ENCODE assay signal across 9 mouse cellular contexts in genomic region chr1:75344291-75345035, GRCm38 (mm10). TPM values are rescaled to one million over a fixed set of nuclear protein-coding genes. Genes with fewer than 3 reads are reported as not detected.
DNase-seq lines count a peak whose midpoint lies in the region; ATAC-seq and TF ChIP-seq lines count a peak whose summit lies in the region.
"Had no signal": no experiment of that assay in that cellular context is flagged by ENCODE, and none has a peak within 500 bp of the region (broad histone marks: within the 10 kb centered on the region; RNA-seq: fewer than 3 reads in every experiment).

No protein-coding gene starts in this region.

- no peak overlapping the region for H3K27ac ChIP-seq in forebrain, embryonic 11.5 days (ENCODE audit: low read depth, low read length)
- H3K27ac ChIP-seq in hindbrain, embryonic 15.5 days (replicated peaks) = no peak overlapping the region
- H3K27ac ChIP-seq in liver, embryonic 13.5 days = peak overlapping the region; percentile 43; the same call in 1 of the 2 replicates

- ATAC-seq in forebrain, embryonic 11.5 days (replicated peaks; ENCODE audit: low FRiP score) = peak; percentile 65
- ATAC-seq in hindbrain, embryonic 15.5 days (ENCODE audit: low FRiP score, low read depth) = peak; percentile 19; the same call in 1 of the 2 replicates
- ATAC-seq in liver, embryonic 13.5 days (ENCODE audit: low read depth) = no peak

- no peak for TF ChIP-seq CTCF in brain, embryonic 14.5 days (IDR thresholded peaks at IDR 0.05; ENCODE audit: borderline replicate concordance, extremely low read depth, insufficient read depth, insufficient read length)

- no peak for TF ChIP-seq POLR2A in brain, embryonic 14.5 days (IDR thresholded peaks at IDR 0.05; ENCODE audit: borderline replicate concordance, extremely low read depth, insufficient read depth, insufficient read length, poor library complexity, severe bottlenecking)

- H3K9ac ChIP-seq in forebrain, embryonic 11.5 days (ENCODE audit: low read length) = 0 out of 2 replicates have a peak overlapping the region, but pooled peaks have one; percentile 4
- no peak overlapping the region for H3K9ac ChIP-seq in hindbrain, embryonic 15.5 days
- H3K9ac ChIP-seq in liver, embryonic 13.5 days = no peak overlapping the region

- peak overlapping the region; percentile 31; the same call in 1 of the 2 replicates for H3K4me2 ChIP-seq in forebrain, embryonic 11.5 days (ENCODE audit: low read depth, low read length, severe bottlenecking)
- H3K4me2 ChIP-seq in hindbrain, embryonic 15.5 days = no peak overlapping the region
- no peak overlapping the region for H3K4me2 ChIP-seq in liver, embryonic 13.5 days

- WGBS in forebrain, embryonic 11.5 days = 2% methylated on average over 15 of the region's 15 CpGs
- 4% methylated on average over 15 of the region's 15 CpGs for WGBS in hindbrain, embryonic 15.5 days
- 12% methylated on average over 15 of the region's 15 CpGs for WGBS in liver, embryonic 13.5 days (ENCODE audit: insufficient replicate concordance)

- peaks cover 10% of the 10 kb centered on the region for H3K4me1 ChIP-seq in forebrain, embryonic 11.5 days (replicated peaks; ENCODE audit: control insufficient read depth, insufficient read depth, low read length)
- peaks cover 14% of the 10 kb centered on the region for H3K4me1 ChIP-seq in hindbrain, embryonic 15.5 days (replicated peaks)
- peaks cover 7% of the 10 kb centered on the region; the same call in 1 of the 2 replicates for H3K4me1 ChIP-seq in liver, embryonic 13.5 days (replicated peaks)

- no peaks in the 10 kb centered on the region for H3K36me3 ChIP-seq in forebrain, embryonic 11.5 days (ENCODE audit: control insufficient read depth, insufficient read depth, low read length)
- no peaks in the 10 kb centered on the region for H3K36me3 ChIP-seq in hindbrain, embryonic 15.5 days
- H3K36me3 ChIP-seq in liver, embryonic 13.5 days = no peaks in the 10 kb centered on the region

- peak; percentile 52 for DNase-seq in brain, embryonic 14.5 days (ENCODE audit: low read depth)
- DNase-seq in forebrain, embryonic 11.5 days (ENCODE audit: low spot score) = peak; percentile 64
- no peak for DNase-seq in liver, embryonic 13.5 days
- DNase-seq in cerebellum, adult 9-10 months = no peak
- no peak for DNase-seq in urinary bladder, postnatal 36 days (ENCODE audit: low spot score in 2 of 2)
- no peak for DNase-seq in adrenal gland, adult 2 months
- no peak for DNase-seq in layer of hippocampus, adult 9-11 months

- no peak overlapping the region for H3K4me3 ChIP-seq in forebrain, embryonic 11.5 days (ENCODE audit: low read depth, low read length)
- H3K4me3 ChIP-seq in hindbrain, embryonic 15.5 days = no peak overlapping the region
- H3K4me3 ChIP-seq in liver, embryonic 13.5 days (replicated peaks) = no peak overlapping the region

- H3K27me3 ChIP-seq in forebrain, embryonic 11.5 days (ENCODE audit: control insufficient read depth, insufficient read depth, low read length) = no peaks in the 10 kb centered on the region; the same call in 1 of the 2 replicates
- H3K27me3 ChIP-seq in hindbrain, embryonic 15.5 days = no peaks in the 10 kb centered on the region
- peaks cover 52% of the 10 kb centered on the region for H3K27me3 ChIP-seq in liver, embryonic 13.5 days

- H3K9me3 ChIP-seq in forebrain, embryonic 11.5 days (ENCODE audit: control insufficient read depth, low read length) = no peaks in the 10 kb centered on the region
- no peaks in the 10 kb centered on the region for H3K9me3 ChIP-seq in hindbrain, embryonic 15.5 days
- no peaks in the 10 kb centered on the region for H3K9me3 ChIP-seq in liver, embryonic 13.5 days (replicated peaks)

RNA-seq across cellular contexts. Expression of gene Des, which starts 15.7 kb away (rescaled TPM):
- polyA plus RNA-seq in brain, embryonic 14.5 days (2012; rRNA removed) = 1.0 and 1.4 TPM in 2 replicates
- polyA plus RNA-seq in forebrain, embryonic 11.5 days (2014; fragmentation: Nextera tagmentation; extraction: Ambion mirVana) = 0.86 and 1.5 TPM in 2 replicates
- 1.1 and 1.7 TPM in 2 replicates for polyA plus RNA-seq in hindbrain, embryonic 15.5 days (2015; fragmentation: Nextera tagmentation; extraction: Ambion mirVana)
- 5.0 and 5.1 TPM in 2 replicates for polyA plus RNA-seq in liver, embryonic 13.5 days (2015; fragmentation: Nextera tagmentation; extraction: Ambion mirVana)
- 10 to 100 TPM; 16.6 to 31.8 TPM for total RNA-seq in adrenal gland, adult 2 months (2021)
- 17.2 and 18.6 TPM in 2 replicates for polyA plus RNA-seq in adrenal gland, adult 2 months (2012; rRNA removed)
- total RNA-seq: neutrophil, adult 5-6 weeks had no signal

RNA-seq across cellular contexts. Expression of gene Dnpep, which starts 26.7 kb away (rescaled TPM):
- 140 and 189 TPM in 2 replicates for polyA plus RNA-seq in brain, embryonic 14.5 days (2012; rRNA removed)
- polyA plus RNA-seq in forebrain, embryonic 11.5 days (2014; fragmentation: Nextera tagmentation; extraction: Ambion mirVana) = 125 and 129 TPM in 2 replicates
- polyA plus RNA-seq in hindbrain, embryonic 15.5 days (2015; fragmentation: Nextera tagmentation; extraction: Ambion mirVana) = 140 and 145 TPM in 2 replicates
- polyA plus RNA-seq in liver, embryonic 13.5 days (2015; fragmentation: Nextera tagmentation; extraction: Ambion mirVana) = 53.1 and 58.0 TPM in 2 replicates
- total RNA-seq in adrenal gland, adult 2 months (2021) = 100 to 1,000 TPM in 1 of 2 experiments, 10 to 100 TPM in 1; 85.2 to 100 TPM
- polyA plus RNA-seq in adrenal gland, adult 2 months (2012; rRNA removed) = 149 and 179 TPM in 2 replicates

RNA-seq across cellular contexts. Expression of gene Speg, which starts 30.6 kb away (rescaled TPM):
- 49.2 and 56.1 TPM in 2 replicates for polyA plus RNA-seq in brain, embryonic 14.5 days (2012; rRNA removed)
- polyA plus RNA-seq in forebrain, embryonic 11.5 days (2014; fragmentation: Nextera tagmentation; extraction: Ambion mirVana) = 14.1 and 16.0 TPM in 2 replicates
- 22.4 and 25.0 TPM in 2 replicates for polyA plus RNA-seq in hindbrain, embryonic 15.5 days (2015; fragmentation: Nextera tagmentation; extraction: Ambion mirVana)
- 10.3 and 10.7 TPM in 2 replicates for polyA plus RNA-seq in liver, embryonic 13.5 days (2015; fragmentation: Nextera tagmentation; extraction: Ambion mirVana)
- total RNA-seq in adrenal gland, adult 2 months (2021) = 10 to 100 TPM in 1 of 2 experiments, 1 to 10 TPM in 1; 9.9 to 15.2 TPM
- polyA plus RNA-seq in adrenal gland, adult 2 months (2012; rRNA removed) = 56.5 and 93.7 TPM in 2 replicates
- total RNA-seq: neutrophil, adult 5-6 weeks had no signal

Comparison
In these comparisons a context has a peak if more than half of its experiments do, and no peak if none do; other contexts are left out.
1. DNase-seq: peak in brain, embryonic 14.5 days (single experiment) and forebrain, embryonic 11.5 days (single experiment); none in liver, embryonic 13.5 days (single experiment), cerebellum, adult 9-10 months (single experiment), urinary bladder, postnatal 36 days (0 of 2), adrenal gland, adult 2 months (single experiment) and layer of hippocampus, adult 9-11 months (single experiment).